8 mouse cellular contexts compared by ENCODE assay signal in the genomic region with DNA sequence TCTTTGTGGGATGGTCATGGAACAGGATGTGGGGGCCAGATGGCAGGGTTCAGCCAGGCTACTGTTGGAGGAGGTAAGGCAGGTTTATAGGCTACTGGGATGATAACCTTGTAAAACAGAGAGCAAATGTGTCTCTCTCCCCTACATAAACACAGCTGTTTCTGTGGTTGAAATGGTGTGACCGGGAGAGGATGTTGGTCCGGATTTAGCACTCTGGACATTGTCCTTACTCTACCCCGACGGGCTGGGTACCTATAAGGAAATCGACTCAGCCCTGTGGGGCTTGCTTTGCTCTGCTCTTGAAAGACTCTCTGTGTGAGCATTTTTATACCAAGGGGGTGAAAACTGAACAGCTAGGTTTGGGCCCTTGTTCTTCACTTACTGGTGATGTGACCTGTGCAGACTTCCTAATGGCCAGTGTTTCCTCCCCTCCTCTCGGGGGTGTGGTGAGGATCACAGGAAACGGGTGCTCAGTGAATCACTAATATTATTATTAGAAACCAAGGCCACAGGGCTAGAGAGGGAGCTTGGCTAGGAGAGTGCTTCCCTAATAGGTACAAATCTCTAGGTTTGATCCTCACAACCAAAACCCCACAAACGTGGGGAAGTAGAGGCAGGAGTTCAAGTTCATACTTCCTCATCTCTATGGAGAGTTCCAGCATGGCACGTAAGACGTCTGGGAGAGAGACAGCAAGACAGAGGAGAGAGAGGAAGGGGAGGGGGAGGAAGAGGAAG. TPM values are rescaled to one million over a fixed set of nuclear protein-coding genes. Genes with fewer than 3 reads are reported as not detected.
DNase-seq lines count a peak whose midpoint lies in the region; ATAC-seq and TF ChIP-seq lines count a peak whose summit lies in the region.

No protein-coding gene starts in this region.

- peaks cover 75% of the 10 kb centered on the region for H3K4me1 ChIP-seq in heart, embryonic 15.5 days (replicated peaks)
- peaks cover 47% of the 10 kb centered on the region for H3K4me1 ChIP-seq in kidney, postnatal 0 days (replicated peaks; ENCODE audit: insufficient read depth, low read length)
- peaks cover 69% of the 10 kb centered on the region for H3K4me1 ChIP-seq in midbrain, embryonic 15.5 days

- DNase-seq in ovary, adult 18-20 months (ENCODE audit: low spot score) = peak; percentile 21
- DNase-seq in ovary, postnatal 14 days (ENCODE audit: low spot score) = no peak
- DNase-seq in kidney, postnatal 0 days (ENCODE audit: low spot score) = no peak
- DNase-seq in yolk sac, embryonic 10.5 days (ENCODE audit: low spot score) = no peak
- DNase-seq in layer of hippocampus, adult 18-20 months (ENCODE audit: low spot score in 2 of 2) = no peak
- DNase-seq in embryo, embryonic 11 days = no peak

- ATAC-seq in heart, embryonic 15.5 days (replicated peaks; ENCODE audit: insufficient number of reproducible peaks, insufficient read depth, low FRiP score, low read depth) = no peak
- no peak for ATAC-seq in kidney, postnatal 0 days (replicated peaks; ENCODE audit: low FRiP score, low read depth)
- no peak for ATAC-seq in midbrain, embryonic 15.5 days (replicated peaks)

- H3K4me3 ChIP-seq in heart, embryonic 15.5 days = no peak overlapping the region
- no peak overlapping the region for H3K4me3 ChIP-seq in kidney, postnatal 0 days (replicated peaks; ENCODE audit: low read depth, low read length)
- H3K4me3 ChIP-seq in midbrain, embryonic 15.5 days = no peak overlapping the region

- no peaks in the 10 kb centered on the region for H3K36me3 ChIP-seq in heart, embryonic 15.5 days
- no peaks in the 10 kb centered on the region for H3K36me3 ChIP-seq in kidney, postnatal 0 days (ENCODE audit: insufficient read depth, low read length)
- H3K36me3 ChIP-seq in midbrain, embryonic 15.5 days (replicated peaks) = no peaks in the 10 kb centered on the region

- H3K9me3 ChIP-seq in heart, embryonic 15.5 days (replicated peaks) = no peaks in the 10 kb centered on the region
- no peaks in the 10 kb centered on the region for H3K9me3 ChIP-seq in kidney, postnatal 0 days (replicated peaks; ENCODE audit: low read length)
- no peaks in the 10 kb centered on the region for H3K9me3 ChIP-seq in midbrain, embryonic 15.5 days

- peak overlapping the region; percentile 93 for H3K27ac ChIP-seq in heart, embryonic 15.5 days
- H3K27ac ChIP-seq in kidney, postnatal 0 days = peak overlapping the region; percentile 81
- peak overlapping the region; percentile 89 for H3K27ac ChIP-seq in midbrain, embryonic 15.5 days

- TF ChIP-seq CTCF in kidney, postnatal 0 days (IDR thresholded peaks at IDR 0.05; ENCODE audit: low read depth) = no peak

- H3K27me3 ChIP-seq in heart, embryonic 15.5 days = no peaks in the 10 kb centered on the region
- H3K27me3 ChIP-seq in kidney, postnatal 0 days (ENCODE audit: insufficient read depth, low read length) = no peaks in the 10 kb centered on the region
- H3K27me3 ChIP-seq in midbrain, embryonic 15.5 days (replicated peaks) = no peaks in the 10 kb centered on the region

- WGBS in heart, embryonic 15.5 days = 38% methylated on average over 10 of the region's 10 CpGs
- WGBS in kidney, postnatal 0 days = 24% methylated on average over 10 of the region's 10 CpGs
- 66% methylated on average over 10 of the region's 10 CpGs for WGBS in midbrain, embryonic 15.5 days

- no peak overlapping the region for H3K4me2 ChIP-seq in heart, embryonic 15.5 days
- 0 out of 2 replicates have a peak overlapping the region, but pooled peaks have one; percentile 13 for H3K4me2 ChIP-seq in kidney, postnatal 0 days (ENCODE audit: low read length)
- no peak overlapping the region for H3K4me2 ChIP-seq in midbrain, embryonic 15.5 days

- H3K9ac ChIP-seq in heart, embryonic 15.5 days = no peak overlapping the region
- H3K9ac ChIP-seq in kidney, postnatal 0 days (ENCODE audit: low read depth, low read length) = 0 out of 2 replicates have a peak overlapping the region, but pooled peaks have one; percentile 18
- H3K9ac ChIP-seq in midbrain, embryonic 15.5 days = no peak overlapping the region

RNA-seq across cellular contexts. Expression of gene Cuedc1, which starts 19.7 kb away (rescaled TPM):
- 18.4 and 20.3 TPM in 2 replicates for polyA plus RNA-seq in heart, embryonic 15.5 days (2015; fragmentation: Nextera tagmentation; extraction: Ambion mirVana)
- polyA plus RNA-seq in kidney, postnatal 0 days (2015; fragmentation: Nextera tagmentation; extraction: Ambion mirVana) = 16.4 and 19.4 TPM in 2 replicates
- 50.2 and 54.6 TPM in 2 replicates for polyA plus RNA-seq in midbrain, embryonic 15.5 days (2015; fragmentation: Nextera tagmentation; extraction: Ambion mirVana)
- 10 to 100 TPM; 27.9 to 31.8 TPM for total RNA-seq in layer of hippocampus, adult 18-20 months (2021)

RNA-seq across cellular contexts. Expression of gene Vezf1, which starts 49.4 kb away (rescaled TPM):
- 22.2 and 24.9 TPM in 2 replicates for polyA plus RNA-seq in heart, embryonic 15.5 days (2015; fragmentation: Nextera tagmentation; extraction: Ambion mirVana)
- polyA plus RNA-seq in kidney, postnatal 0 days (2015; fragmentation: Nextera tagmentation; extraction: Ambion mirVana) = 38.8 and 39.8 TPM in 2 replicates
- 50.6 and 52.2 TPM in 2 replicates for polyA plus RNA-seq in midbrain, embryonic 15.5 days (2015; fragmentation: Nextera tagmentation; extraction: Ambion mirVana)
- total RNA-seq in layer of hippocampus, adult 18-20 months (2021) = 10 to 100 TPM; 23.2 to 24.7 TPM
